Mouse (Mus musculus) layer of hippocampus, postnatal 36 days (tissue): ENCODE results near the gene Tdrd1. TPM values are rescaled to one million over a fixed set of nuclear protein-coding genes. Genes with fewer than 3 reads are reported as not detected.
"Not testable (repeated sequence)": the region's sequence is repeated elsewhere in the genome, so short reads cannot be mapped to it uniquely, and the experiment has no call there.

Experiments
- DNase-seq, 2 experiments: peaks; one replicate each; pipeline ENCODE4 v3.0.0; 2022
- total RNA-seq, 2 experiments: library from RNA; stranded (reverse); gene quantifications; 2 replicates each; pipeline ENCODE4 v1.2.3; 2021

Gene Tdrd1
- under 1 TPM; 0.20 to 0.51 TPM for total RNA-seq

GRCm38 (mm10) chr19:56826047-56826631 is at the start of gene Tdrd1:
TSS of gene Tdrd1 (plus strand) at chr19:56826209.
- DNase-seq: no peak

- peak; percentile 34 to 40 for DNase-seq
Measured at GRCm38 (mm10) chr19:56776719-56777382, 49.2 kb upstream of the Tdrd1 start.

- not testable (repeated sequence) for DNase-seq
Measured at GRCm38 (mm10) chr19:56778532-56778931, 47.5 kb upstream of the Tdrd1 start.

- DNase-seq: no peak
Measured at GRCm38 (mm10) chr19:56787911-56788310, 38.1 kb upstream of the Tdrd1 start.

GRCm38 (mm10) chr19:56788952-56789351 is 37.1 kb upstream of the Tdrd1 start:
- no peak for DNase-seq

- DNase-seq: no peak
Measured at GRCm38 (mm10) chr19:56797376-56797775, 28.6 kb upstream of the Tdrd1 start.

- no peak for DNase-seq
Measured at GRCm38 (mm10) chr19:56800226-56800625, 25.8 kb upstream of the Tdrd1 start.

GRCm38 (mm10) chr19:56800930-56801655 is 24.9 kb upstream of the Tdrd1 start:
- DNase-seq: no peak

- no peak for DNase-seq
Measured at GRCm38 (mm10) chr19:56801656-56802351, 24.2 kb upstream of the Tdrd1 start.

- no peak for DNase-seq
Measured at GRCm38 (mm10) chr19:56802352-56802746, 23.7 kb upstream of the Tdrd1 start.

GRCm38 (mm10) chr19:56805366-56805765 is 20.6 kb upstream of the Tdrd1 start:
- no peak for DNase-seq

- DNase-seq: no peak
Measured at GRCm38 (mm10) chr19:56807122-56807521, 18.9 kb upstream of the Tdrd1 start.

- no peak for DNase-seq
Measured at GRCm38 (mm10) chr19:56808771-56809170, 17.2 kb upstream of the Tdrd1 start.

GRCm38 (mm10) chr19:56810641-56811146 is 15.3 kb upstream of the Tdrd1 start:
- DNase-seq: no peak

GRCm38 (mm10) chr19:56811590-56811989 is 14.4 kb upstream of the Tdrd1 start:
- peak; percentile 15 to 16 for DNase-seq

GRCm38 (mm10) chr19:56813360-56813759 is 12.6 kb upstream of the Tdrd1 start:
- DNase-seq: no peak

GRCm38 (mm10) chr19:56817851-56818526 is 8.0 kb upstream of the Tdrd1 start:
- DNase-seq: peak; percentile 20 to 39

- no peak for DNase-seq
Measured at GRCm38 (mm10) chr19:56821040-56821797, 4.8 kb upstream of the Tdrd1 start.

GRCm38 (mm10) chr19:56821798-56822447 is 4.1 kb upstream of the Tdrd1 start, which contains the start of gene Ccdc186:
TSS of gene Ccdc186 (minus strand) at chr19:56822190.
- peak; percentile 95 for DNase-seq

GRCm38 (mm10) chr19:56822448-56822836 is 3.6 kb upstream of the Tdrd1 start:
- no peak for DNase-seq

- no peak for DNase-seq
Measured at GRCm38 (mm10) chr19:56828305-56828704, 2.3 kb downstream of the Tdrd1 start.
